Mouse (Mus musculus) hindbrain, embryonic 15.5 days (tissue): ENCODE data around the gene Spopl. TPM values are rescaled to one million over a fixed set of nuclear protein-coding genes. Genes with fewer than 3 reads are reported as not detected.
"Not testable (repeated sequence)": the region's sequence is repeated elsewhere in the genome, so short reads cannot be mapped to it uniquely, and the experiment has no call there.

Experiments
- ATAC-seq: fragments of 200-750 bp; cut with Nextera tagmentation; 2 replicates; pipeline ENCODE4 v1.8.0; 2017; ENCODE audit warnings: low read depth, moderate number of reproducible peaks, moderate TSS enrichment; ENCODE audit not compliant: low FRiP score
- H3K27ac ChIP-seq: fragments of 300-500 bp; sonication (generic); replicated peaks from 2 replicates; pipeline ENCODE4 v1.5.1; 2015; ENCODE audit warnings: mild to moderate bottlenecking, inconsistent platforms
- H3K27me3 ChIP-seq: fragments of 300-500 bp; sonication (generic); 2 replicates; pipeline ENCODE4 v1.6.1; 2015; ENCODE audit warnings: control low read depth, inconsistent platforms
- H3K36me3 ChIP-seq: fragments of 300-500 bp; sonication (generic); 2 replicates; pipeline ENCODE4 v1.6.1; 2015; ENCODE audit warnings: control low read depth, inconsistent platforms
- H3K4me1 ChIP-seq: fragments of 300-500 bp; sonication (generic); replicated peaks from 2 replicates; pipeline ENCODE4 v1.6.1; 2015; ENCODE audit warnings: control low read depth, inconsistent platforms
- H3K4me2 ChIP-seq: fragments of 300-500 bp; sonication (generic); 2 replicates; pipeline ENCODE4 v1.6.1; 2015; ENCODE audit warnings: moderate library complexity, mild to moderate bottlenecking, inconsistent platforms
- H3K4me3 ChIP-seq: fragments of 300-500 bp; sonication (generic); 2 replicates; pipeline ENCODE4 v1.5.1; 2015; ENCODE audit warnings: mild to moderate bottlenecking, inconsistent platforms
- H3K9ac ChIP-seq: fragments of 300-500 bp; sonication (generic); 2 replicates; pipeline ENCODE4 v1.6.1; 2015; ENCODE audit warnings: inconsistent platforms
- H3K9me3 ChIP-seq: fragments of 300-500 bp; sonication (generic); 2 replicates; pipeline ENCODE4 v1.6.1; 2016; ENCODE audit warnings: control low read depth, inconsistent platforms
- WGBS: fragments of 180-500 bp; shearing (Covaris S2); methylation state at CpG from one replicate; pipeline ENCODE4 v1.1.7; 2015; 5-methylcytosine and 5-hydroxymethylcytosine counted together
- polyA plus RNA-seq: library from polyadenylated mRNA; unstranded; fragments of >200 nt; fragmentation: Nextera tagmentation; extraction: Ambion mirVana; gene quantifications from 2 replicates; pipeline ENCODE4 v1.2.1, GENCODE M21; 2015

Spopl gene
- polyA plus RNA-seq = 9.0 and 10.4 TPM in 2 replicates

DNA sequence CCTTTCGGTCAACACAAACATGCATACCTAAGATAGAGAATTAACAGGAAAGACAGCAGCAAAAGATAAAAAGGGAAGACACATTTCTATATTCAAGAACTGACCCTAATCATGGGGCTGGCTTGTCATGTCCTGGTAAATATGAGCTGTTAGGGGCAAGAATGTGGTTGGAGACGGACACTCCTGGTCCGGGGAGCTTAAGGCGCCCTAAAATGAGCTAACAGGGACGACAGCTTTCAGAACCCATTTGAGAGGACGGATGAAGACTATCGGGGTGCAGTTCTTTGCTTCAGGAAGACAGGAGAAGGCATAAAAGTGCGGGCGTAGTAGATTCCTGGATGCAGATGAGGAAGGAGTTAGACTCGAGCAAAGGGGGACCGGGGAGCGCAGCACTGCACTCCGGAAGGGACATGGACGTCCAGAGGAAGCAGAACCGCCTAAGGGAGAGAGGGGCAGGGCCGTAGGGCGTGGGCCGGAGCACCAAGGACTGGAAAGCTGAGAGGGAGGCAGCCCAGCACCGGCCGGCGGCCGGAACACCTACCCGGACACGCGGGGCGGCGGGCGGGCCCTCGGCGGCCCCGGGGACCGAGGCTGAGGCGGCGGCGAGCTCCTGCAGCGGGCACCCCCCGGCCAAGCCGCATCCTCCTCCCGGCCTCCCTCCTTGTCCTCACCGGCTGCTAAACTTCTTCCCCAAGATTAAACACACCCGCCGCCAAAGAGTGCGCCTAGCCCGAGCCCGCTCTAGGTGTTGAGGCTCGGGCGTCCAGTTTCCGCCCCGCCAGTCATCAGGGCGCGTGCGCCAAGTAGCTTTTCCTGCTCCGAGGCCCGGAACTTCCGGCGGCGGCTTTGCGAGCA, at the start of gene Spopl:
Gene Spopl, minus strand, starts transcription at position 805 of the 855 bp plus-strand sequence.
- Histone ChIP-seq H3K36me3 (no peaks in the 10 kb centered on the region), H3K27me3 (peaks cover 7% of the 10 kb centered on the region; the same call in 1 of the 2 replicates), H3K9ac (peak within 1 kb of the TSS; percentile 99), H3K4me1 (peaks cover 18% of the 10 kb centered on the region), H3K4me2 (peak within 1 kb of the TSS; percentile 87), H3K27ac (peak within 1 kb of the TSS; percentile 76), H3K9me3 (no peaks in the 10 kb centered on the region), H3K4me3 (peak within 1 kb of the TSS; percentile 98)
- ATAC-seq = peak; percentile 98
- WGBS = 2% methylated on average over 58 of the region's 58 CpGs

DNA sequence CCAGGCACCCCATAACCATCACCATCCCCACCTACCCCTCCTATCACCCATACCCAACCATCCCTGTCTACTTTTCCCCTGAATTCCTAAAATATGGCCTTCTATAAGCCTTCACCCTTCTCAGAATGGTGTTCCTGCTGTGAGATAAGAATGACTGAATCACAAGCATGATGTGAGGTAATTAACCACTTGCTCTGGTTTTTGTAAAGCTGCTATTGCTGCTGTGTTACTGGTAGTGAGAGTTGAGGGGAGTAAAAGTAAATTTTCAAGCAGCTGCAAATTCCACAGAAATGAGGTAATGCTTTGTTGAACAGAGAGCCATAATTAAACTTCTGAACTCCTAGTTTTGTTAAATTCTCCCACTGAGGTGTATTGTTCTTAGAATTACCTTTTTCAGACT, 48.2 kb upstream of the Spopl start:
- Histone ChIP-seq H3K36me3 (no peaks in the 10 kb centered on the region), H3K9me3 (no peaks in the 10 kb centered on the region), H3K9ac (no peak overlapping the region), H3K4me2 (no peak overlapping the region), H3K27me3 (no peaks in the 10 kb centered on the region), H3K27ac (no peak overlapping the region), H3K4me1 (no peaks in the 10 kb centered on the region), H3K4me3 (no peak overlapping the region)
- ATAC-seq = no peak

DNA sequence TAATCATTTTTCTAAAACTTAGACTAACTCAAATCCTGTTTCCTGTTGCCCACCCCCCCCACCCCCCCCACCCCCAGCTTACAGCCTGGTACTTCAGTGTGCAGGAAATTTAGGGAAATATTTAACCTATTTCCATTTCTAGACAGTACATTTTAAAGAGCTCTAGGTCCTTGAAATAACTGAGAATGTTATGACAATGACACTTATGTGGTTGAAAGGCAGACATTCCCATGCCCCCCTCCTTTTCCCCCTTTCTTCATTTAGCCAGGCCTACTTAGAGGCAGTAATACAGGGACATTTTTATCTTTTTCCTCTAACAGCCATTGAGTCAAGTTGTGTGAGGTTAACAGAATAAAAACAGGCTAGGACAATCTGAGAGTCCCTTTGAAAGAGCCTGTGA, 46.1 kb upstream of the Spopl start:
- no peaks in the 10 kb centered on the region for H3K27me3 ChIP-seq
- H3K9ac ChIP-seq = no peak overlapping the region

DNA sequence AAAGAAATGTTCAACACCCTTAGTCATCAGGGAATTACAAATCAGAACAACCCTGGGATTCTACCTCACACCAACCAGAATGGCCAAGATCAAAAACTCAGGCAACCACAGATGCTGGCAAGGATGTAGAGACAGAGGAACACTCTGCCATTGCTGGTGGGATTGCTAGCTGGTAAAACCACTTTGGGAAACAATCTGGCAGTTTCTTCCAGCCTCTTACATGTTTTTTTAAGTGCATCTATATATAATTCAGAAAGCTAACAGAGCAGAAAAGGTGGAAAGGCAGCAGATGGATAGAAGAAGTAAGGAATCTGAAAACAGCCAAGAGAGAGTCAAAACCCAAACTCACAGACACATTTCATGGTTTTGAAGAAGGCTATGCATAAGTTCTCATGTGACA, 33.5 kb upstream of the Spopl start:
- Histone ChIP-seq H3K27ac (no peak overlapping the region), H3K9me3 (no peaks in the 10 kb centered on the region), H3K9ac (no peak overlapping the region), H3K4me3 (no peak overlapping the region), H3K4me1 (no peaks in the 10 kb centered on the region), H3K4me2 (no peak overlapping the region), H3K27me3 (no peaks in the 10 kb centered on the region), H3K36me3 (no peaks in the 10 kb centered on the region)
- ATAC-seq = no peak

More for the DNA sequence above, 46.1 kb upstream of the Spopl start:
- no peaks in the 10 kb centered on the region for H3K9me3 ChIP-seq
- no peak for ATAC-seq
- no peaks in the 10 kb centered on the region for H3K4me1 ChIP-seq
- no peaks in the 10 kb centered on the region for H3K36me3 ChIP-seq
- no peak overlapping the region for H3K27ac ChIP-seq
- H3K4me3 ChIP-seq = no peak overlapping the region
- H3K4me2 ChIP-seq = no peak overlapping the region

DNA sequence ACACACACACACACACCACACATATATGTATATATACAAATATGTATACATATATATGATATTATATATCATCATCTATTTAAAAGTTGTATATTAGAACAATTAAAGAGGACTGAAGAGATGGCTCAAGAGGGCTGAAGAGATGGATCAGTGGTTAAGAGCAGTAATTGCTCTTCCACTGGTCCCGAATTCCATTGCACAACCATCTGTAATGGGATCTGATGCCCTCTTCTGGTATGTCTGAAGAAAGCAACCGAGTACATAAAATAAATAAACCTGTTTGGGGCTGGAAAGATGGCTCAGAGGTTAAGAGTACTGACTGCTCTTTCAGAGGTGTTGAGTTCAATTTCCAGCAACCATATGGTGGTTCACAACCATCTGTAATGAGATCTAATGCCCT, 16.9 kb upstream of the Spopl start:
- H3K4me2 ChIP-seq = no peak overlapping the region
- H3K27me3 ChIP-seq = no peaks in the 10 kb centered on the region
- H3K27ac ChIP-seq = no peak overlapping the region
- H3K4me3 ChIP-seq = no peak overlapping the region
- no peak for ATAC-seq
- no peaks in the 10 kb centered on the region for H3K36me3 ChIP-seq
- 38% methylated on average over 2 of the region's 2 CpGs for WGBS
- H3K9me3 ChIP-seq = no peaks in the 10 kb centered on the region
- no peaks in the 10 kb centered on the region for H3K4me1 ChIP-seq
- no peak overlapping the region for H3K9ac ChIP-seq

DNA sequence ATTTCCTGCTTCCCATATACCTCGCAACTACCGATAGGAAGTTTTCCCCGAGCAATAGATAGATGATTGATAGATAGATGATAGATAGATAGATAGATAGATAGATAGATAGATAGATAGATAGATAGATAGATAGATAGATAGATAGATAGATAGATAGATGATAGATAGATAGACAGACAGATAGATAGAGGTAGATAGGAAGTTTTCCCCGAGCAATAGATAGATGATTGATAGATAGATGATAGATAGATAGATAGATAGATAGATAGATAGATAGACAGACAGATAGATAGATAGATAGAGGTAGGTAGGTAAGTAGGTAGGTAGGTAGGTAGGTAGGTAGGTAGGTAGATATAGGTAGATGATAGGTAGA, 239 bp upstream of the Spopl start:
- peak overlapping the region; percentile 98 for H3K4me3 ChIP-seq
- not testable (repeated sequence) for H3K27ac ChIP-seq, H3K36me3 ChIP-seq, H3K9me3 ChIP-seq, H3K9ac ChIP-seq, H3K27me3 ChIP-seq, ATAC-seq
- H3K4me2 ChIP-seq = peak overlapping the region; percentile 87
- 21% methylated on average over 4 of the region's 4 CpGs for WGBS
- H3K4me1 ChIP-seq = peaks cover 18% of the 10 kb centered on the region

DNA sequence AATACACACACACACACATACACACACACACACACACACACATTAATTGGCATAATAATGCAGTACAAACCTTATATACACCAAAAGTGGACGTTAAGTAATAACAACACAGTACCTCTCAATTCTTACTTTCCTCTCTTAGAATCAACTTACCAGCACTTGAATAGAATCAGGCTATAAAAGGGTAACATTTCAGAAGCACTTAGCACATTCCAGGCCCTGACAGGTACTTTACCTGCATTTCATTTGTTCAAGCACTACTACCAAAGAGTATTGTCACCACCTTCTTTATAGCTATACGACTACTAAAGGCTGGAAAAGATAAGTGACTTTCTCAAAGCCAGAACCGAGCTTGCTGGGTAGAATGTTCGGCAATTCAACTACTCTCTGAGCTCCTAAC, 1.3 kb downstream of the Spopl start:
- WGBS = 90% methylated on average over 4 of the region's 4 CpGs
- no peak for ATAC-seq
- Histone ChIP-seq H3K27ac (no peak overlapping the region), H3K4me2 (peak overlapping the region; percentile 87), H3K4me3 (peak overlapping the region; percentile 98), H3K36me3 (no peaks in the 10 kb centered on the region), H3K9ac (no peak overlapping the region; the same call in 1 of the 2 replicates), H3K27me3 (peaks cover 7% of the 10 kb centered on the region; the same call in 1 of the 2 replicates), H3K9me3 (no peaks in the 10 kb centered on the region), H3K4me1 (peaks cover 18% of the 10 kb centered on the region)

DNA sequence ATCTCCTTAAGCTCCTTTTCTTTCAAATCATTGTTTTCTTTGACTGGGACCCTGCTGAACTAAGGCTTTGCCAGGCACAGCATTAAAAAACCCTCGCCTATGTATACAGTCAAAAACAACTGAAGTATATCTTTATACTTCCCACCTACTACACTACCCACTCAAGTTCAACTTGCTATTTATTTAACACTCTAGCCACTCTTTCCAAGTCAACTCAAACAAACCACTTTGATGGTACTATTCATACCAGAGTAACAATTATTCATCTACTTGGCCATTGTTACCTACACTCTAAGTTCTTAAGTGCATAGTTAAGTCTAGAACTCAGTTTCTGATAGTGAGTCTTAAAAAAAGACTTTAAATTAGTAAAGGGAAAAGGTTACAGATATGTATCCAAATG, 3.1 kb downstream of the Spopl start:
- H3K4me1 ChIP-seq = peaks cover 18% of the 10 kb centered on the region
- 100% methylated on average over 1 of the region's 1 CpGs for WGBS
- no peaks in the 10 kb centered on the region for H3K36me3 ChIP-seq
- no peak overlapping the region for H3K4me3 ChIP-seq
- no peak for ATAC-seq
- H3K4me2 ChIP-seq = no peak overlapping the region
- no peaks in the 10 kb centered on the region for H3K9me3 ChIP-seq
- H3K9ac ChIP-seq = no peak overlapping the region
- H3K27me3 ChIP-seq = peaks cover 4% of the 10 kb centered on the region; the same call in 1 of the 2 replicates
- H3K27ac ChIP-seq = no peak overlapping the region

DNA sequence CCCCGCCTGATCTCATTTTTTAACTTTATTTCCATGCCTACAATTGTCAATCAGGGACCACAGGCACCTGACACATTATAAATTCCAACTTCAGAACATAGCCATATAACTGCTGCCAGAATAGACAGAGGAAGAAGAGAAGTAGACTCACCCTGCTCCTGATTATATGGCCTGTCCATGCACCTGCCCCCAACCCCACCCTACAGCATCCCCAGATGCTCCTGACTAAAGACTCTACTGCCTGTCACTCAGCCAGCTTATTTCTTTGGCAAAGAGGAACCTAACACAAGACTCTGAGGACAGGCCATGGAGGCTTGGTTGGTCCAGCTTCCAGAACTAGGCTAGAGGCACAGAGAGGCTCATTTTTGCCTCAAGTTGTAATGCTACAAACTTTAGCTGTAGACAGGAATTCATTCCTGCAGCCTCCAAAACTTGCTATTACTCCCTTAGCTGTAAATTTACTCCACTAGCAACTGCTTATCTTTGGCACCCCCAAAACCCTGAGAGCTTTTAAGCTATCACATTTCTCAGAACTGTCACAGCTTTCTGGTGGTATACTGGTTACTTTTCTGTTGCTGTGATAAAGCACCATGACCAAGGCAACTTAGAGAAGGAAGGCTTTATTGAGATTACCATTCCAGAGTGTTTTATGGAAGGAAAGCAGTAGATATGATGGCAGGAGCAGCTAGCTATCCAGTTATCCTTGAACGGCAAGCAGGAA, 6.7 kb downstream of the Spopl start:
- H3K27me3 ChIP-seq = no peaks in the 10 kb centered on the region
- H3K36me3 ChIP-seq = no peaks in the 10 kb centered on the region
- H3K9ac ChIP-seq = no peak overlapping the region
- H3K4me2 ChIP-seq = no peak overlapping the region
- peaks cover 8% of the 10 kb centered on the region; the same call in 1 of the 2 replicates for H3K4me1 ChIP-seq
- no peak overlapping the region for H3K27ac ChIP-seq
- ATAC-seq = no peak
- H3K9me3 ChIP-seq = no peaks in the 10 kb centered on the region
- WGBS = 90% methylated on average over 2 of the region's 2 CpGs
- H3K4me3 ChIP-seq = no peak overlapping the region

DNA sequence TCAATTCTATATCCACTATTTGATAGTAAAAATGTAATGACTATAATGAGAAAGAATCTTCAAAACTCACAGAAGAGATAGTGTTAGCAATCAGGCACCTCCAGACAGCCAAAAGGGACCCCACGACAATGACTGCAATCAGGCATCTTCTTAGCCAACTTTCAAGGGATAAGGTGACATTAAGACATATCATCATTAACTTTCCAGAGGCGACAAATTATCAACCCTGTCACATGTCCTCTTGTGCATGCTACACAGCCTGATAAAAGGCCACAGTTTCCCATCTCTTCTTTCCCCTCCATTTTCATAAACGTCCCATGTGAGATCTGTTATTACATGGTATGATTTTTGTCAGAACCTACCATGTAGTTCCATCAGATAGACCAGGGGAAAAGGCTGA, 9.0 kb downstream of the Spopl start:
- no peaks in the 10 kb centered on the region for H3K36me3 ChIP-seq
- no peak overlapping the region for H3K27ac ChIP-seq
- no peak overlapping the region for H3K9ac ChIP-seq
- no peaks in the 10 kb centered on the region for H3K27me3 ChIP-seq
- WGBS = 100% methylated on average over 3 of the region's 3 CpGs
- no peak overlapping the region for H3K4me2 ChIP-seq
- H3K4me1 ChIP-seq = no peaks in the 10 kb centered on the region
- H3K4me3 ChIP-seq = no peak overlapping the region
- ATAC-seq = no peak
- H3K9me3 ChIP-seq = no peaks in the 10 kb centered on the region

DNA sequence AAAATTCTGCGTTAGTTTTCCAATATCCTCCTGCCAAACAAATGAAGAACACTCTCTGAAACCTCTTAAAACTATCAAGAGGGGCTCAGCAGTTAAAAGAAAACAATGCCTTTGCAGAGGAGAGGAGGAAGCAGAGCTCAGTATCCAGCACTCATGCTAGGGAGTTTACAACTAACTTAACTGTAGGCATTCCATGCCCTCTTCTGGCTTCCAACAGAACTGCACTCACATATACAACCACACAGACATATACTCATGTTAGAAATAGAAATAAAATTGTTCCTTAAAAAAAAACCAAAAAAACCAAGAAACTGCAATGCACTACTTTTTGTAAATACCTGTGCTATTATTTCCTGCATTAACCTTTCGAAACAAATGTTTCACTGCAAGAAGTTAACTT, 12.7 kb downstream of the Spopl start:
- ATAC-seq = no peak
- Histone ChIP-seq H3K27ac (no peak overlapping the region), H3K4me2 (no peak overlapping the region), H3K4me3 (no peak overlapping the region), H3K9me3 (no peaks in the 10 kb centered on the region), H3K9ac (no peak overlapping the region), H3K4me1 (no peaks in the 10 kb centered on the region), H3K36me3 (no peaks in the 10 kb centered on the region), H3K27me3 (no peaks in the 10 kb centered on the region)
- 94% methylated on average over 2 of the region's 2 CpGs for WGBS

DNA sequence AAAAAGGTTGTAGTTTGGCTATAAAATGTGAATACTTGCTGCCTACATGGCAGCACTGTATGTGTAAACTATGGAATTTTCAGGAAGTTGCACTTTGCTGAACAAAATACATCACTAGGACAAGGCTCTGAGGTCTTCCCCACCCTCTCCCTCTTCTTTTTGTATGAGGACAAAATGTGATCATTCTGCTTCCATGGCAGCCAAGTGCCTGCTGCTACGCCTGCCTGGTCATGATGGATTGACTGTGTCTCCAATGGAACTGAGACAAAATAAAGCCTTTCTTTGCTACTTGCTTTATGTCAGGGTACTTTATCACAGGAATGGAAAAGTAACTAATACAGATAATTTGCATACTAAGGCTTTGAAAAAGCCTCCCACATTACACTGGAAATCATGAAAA, 20.7 kb downstream of the Spopl start:
- Histone ChIP-seq H3K4me3 (no peak overlapping the region), H3K27ac (no peak overlapping the region), H3K36me3 (no peaks in the 10 kb centered on the region), H3K27me3 (no peaks in the 10 kb centered on the region), H3K9me3 (no peaks in the 10 kb centered on the region), H3K4me2 (no peak overlapping the region), H3K9ac (no peak overlapping the region), H3K4me1 (no peaks in the 10 kb centered on the region)
- 0 out of 2 replicates have a peak, but pooled peaks have one; percentile 8 for ATAC-seq
- 30% methylated on average over 1 of the region's 1 CpGs for WGBS
